Mouse (Mus musculus): ENCODE data around the gene Duox2.
"Not testable (repeated sequence)": the region's sequence is repeated elsewhere in the genome, so short reads cannot be mapped to it uniquely, and the experiment has no call there.

Gene Duox2

DNA sequence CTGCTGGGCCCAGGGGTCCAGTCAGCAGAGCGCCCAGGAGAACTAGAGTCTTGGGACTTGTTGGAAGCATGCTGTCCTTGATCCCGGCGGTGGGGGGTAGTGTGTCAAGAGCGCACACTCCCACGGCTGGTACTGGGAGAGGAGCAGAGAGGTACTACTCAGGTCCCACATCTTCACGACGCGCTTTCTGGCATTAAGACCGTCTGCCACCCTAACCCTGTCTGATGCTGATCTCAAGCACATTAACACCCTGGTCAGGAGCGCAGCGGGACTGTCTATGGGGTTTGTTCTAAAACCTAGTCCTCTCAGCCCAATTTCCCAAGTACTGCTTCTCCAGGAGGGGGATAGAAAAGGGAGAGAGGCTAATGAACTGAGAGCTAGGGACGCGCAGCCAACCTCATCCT lies at the start of gene Duox2:
Gene Duox2, minus strand, starts transcription at position 354 of the 404 bp plus-strand sequence.
- ATAC-seq (ENCODE audit: low TSS enrichment): no peak

DNA sequence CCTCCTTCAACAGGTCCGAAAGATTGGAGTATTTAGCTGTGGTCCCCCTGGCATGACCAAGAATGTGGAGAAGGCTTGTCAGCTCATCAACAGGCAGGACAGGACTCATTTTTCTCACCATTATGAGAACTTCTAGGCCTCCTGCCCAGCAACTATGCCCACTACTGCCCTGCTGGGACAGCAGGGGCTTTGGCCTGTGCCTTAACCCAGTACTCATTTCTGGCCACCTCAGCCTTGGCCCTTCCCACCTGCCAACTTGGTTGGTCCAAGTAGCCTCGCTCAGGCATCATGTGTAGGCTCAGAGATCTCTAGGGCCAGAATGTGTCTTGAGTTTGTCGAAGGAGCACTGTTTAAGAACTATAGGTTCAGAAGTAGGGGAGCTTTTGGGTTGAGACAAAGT lies 49.0 kb upstream of the Duox2 start:
- no peak for ATAC-seq (ENCODE audit: low TSS enrichment)

GRCm38 (mm10) chr2:122346164-122346563 lies 47.9 kb upstream of the Duox2 start:
- ATAC-seq (ENCODE audit: low TSS enrichment): not testable (repeated sequence)

DNA sequence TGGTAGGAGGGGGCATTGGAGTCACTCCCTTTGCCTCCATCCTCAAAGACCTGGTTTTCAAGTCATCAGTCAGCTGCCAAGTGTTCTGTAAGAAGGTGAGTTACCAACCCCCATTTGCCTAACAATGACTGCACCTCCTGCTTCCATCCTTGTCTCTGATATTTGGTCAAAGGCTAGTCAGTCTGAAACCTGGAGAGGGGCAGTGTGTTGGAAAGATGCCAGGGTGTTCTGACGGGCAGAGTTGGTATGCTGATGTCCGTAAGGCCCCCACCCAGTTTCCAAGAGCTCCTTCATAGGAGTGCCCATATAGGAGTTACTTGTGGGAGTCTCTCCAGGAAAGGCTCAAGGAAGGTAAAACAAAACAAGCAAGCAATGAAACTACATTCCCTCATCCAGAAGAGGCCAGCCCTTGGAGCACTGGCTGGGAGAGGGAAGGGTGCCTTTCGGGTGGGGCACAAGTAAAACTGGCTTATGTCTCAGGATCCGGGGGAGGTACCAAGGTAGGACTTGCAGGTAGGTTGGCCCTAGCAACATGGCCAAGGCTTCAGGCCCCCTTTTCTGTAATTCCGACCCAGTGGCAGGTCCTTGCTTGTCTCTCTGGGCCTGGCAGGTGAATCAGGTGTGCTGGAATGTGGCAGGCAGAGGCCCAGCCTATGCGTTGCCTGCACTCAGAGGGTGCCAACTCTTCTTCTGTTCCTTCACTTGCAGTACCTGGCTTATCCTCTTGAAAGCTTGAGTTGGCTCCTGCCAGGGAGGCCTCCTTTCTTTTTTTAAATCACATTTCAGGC lies 47.1 kb upstream of the Duox2 start:
- ATAC-seq (ENCODE audit: low TSS enrichment): 0 out of 2 replicates have a peak, but pooled peaks have one; percentile 8

DNA sequence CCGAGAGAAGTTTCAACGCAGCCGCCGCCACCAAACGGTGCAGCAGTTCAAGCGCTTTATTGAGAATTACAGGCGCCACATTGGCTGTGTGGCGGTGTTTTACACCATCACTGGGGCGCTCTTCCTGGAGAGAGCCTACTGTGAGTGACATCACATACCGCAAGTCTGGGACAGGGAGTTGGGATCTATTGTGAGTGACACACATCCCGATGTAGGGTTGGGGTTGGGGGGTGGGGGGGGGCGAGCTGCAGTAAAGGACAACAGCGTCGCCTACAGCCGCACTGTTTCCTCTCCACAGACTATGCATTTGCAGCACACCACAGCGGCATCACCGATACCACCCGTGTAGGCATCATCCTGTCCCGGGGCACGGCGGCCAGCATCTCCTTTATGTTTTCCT lies 39.0 kb upstream of the Duox2 start:
- ATAC-seq (ENCODE audit: low TSS enrichment): peak; percentile 62

- ATAC-seq (ENCODE audit: low TSS enrichment): no peak
Measured at GRCm38 (mm10) chr2:122334170-122334569, 35.9 kb upstream of the Duox2 start.

DNA sequence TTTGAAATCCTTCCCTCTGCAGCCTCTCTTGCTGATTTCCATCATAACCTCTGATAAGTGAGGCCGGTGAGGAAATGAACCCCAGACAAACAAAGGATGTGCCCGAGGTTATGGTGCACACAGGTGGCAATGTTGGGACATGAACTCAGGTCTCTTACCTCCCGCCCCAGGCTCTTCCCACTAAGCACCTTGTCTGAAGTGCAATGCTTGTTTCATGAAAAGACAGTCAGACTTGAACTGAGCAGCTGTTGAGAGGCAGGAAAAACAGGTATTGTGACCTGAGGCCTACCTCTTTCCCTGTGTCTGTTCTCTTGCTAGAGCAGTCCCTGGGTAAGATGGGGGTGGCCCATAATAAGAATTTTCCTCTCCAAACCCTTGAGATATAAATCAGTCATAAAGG lies 34.0 kb upstream of the Duox2 start:
- ATAC-seq (ENCODE audit: low TSS enrichment): no peak

GRCm38 (mm10) chr2:122330317-122330716 lies 32.1 kb upstream of the Duox2 start:
- ATAC-seq (ENCODE audit: low TSS enrichment): not testable (repeated sequence)

GRCm38 (mm10) chr2:122327986-122328385 lies 29.7 kb upstream of the Duox2 start:
- ATAC-seq (ENCODE audit: low TSS enrichment): no peak

DNA sequence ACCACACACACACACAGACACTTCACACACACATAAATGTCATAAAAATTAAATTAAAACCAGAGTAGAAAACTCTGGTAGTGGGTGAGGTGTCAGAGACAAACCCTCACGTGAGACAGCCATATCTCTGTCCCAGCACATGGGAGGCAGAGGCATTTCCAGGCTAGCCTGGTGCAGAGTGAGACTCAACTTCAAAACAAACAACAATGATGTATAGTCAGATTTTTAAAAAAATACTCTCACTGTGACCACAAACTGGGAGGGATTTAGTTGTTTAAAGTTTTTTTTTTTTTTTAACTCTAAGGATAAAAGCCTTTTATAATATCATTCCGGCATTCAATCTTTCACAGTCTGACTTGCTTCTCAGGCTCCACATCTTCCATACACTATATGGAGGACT lies 27.1 kb upstream of the Duox2 start:
- no peak for ATAC-seq (ENCODE audit: low TSS enrichment)

DNA sequence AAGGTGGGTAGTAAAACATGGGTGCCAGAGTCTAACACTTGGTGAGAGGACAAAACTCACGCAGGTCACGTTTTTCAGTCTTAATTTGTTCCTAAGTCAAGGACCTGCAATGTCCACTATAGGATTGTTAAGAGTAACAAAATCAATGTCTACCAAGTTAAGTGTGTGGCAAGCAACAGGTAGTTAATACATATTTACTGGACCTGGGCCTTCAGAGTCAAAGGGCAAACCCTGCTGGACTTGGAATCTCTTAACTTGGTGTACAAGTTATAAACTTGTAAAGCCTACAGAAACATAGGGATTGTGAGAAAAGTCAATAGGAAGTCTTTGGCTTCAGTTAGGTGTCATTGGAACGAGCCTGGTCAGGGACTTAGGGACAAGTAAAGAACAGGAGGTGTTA lies 26.3 kb upstream of the Duox2 start:
- ATAC-seq (ENCODE audit: low TSS enrichment): no peak

DNA sequence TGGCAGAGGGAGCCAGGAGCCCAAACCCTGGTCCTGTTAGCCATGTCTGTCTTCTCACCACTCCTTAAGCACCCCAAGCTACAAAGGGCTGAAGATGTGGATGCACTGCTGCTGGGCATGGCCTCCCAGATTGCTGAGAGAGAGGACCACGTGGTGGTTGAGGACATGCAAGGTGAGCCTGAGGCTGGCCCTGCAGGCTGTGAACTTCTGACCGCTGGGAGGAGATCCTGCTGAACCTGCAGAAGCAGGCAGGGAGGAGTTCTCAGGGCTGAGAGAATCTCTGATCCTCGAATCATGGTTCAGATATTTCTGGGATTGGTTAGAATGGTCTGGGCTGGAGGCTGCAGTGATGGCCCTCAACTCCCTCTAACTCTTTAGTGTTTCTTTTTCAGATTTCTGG lies 25.7 kb upstream of the Duox2 start:
- ATAC-seq (ENCODE audit: low TSS enrichment): no peak

DNA sequence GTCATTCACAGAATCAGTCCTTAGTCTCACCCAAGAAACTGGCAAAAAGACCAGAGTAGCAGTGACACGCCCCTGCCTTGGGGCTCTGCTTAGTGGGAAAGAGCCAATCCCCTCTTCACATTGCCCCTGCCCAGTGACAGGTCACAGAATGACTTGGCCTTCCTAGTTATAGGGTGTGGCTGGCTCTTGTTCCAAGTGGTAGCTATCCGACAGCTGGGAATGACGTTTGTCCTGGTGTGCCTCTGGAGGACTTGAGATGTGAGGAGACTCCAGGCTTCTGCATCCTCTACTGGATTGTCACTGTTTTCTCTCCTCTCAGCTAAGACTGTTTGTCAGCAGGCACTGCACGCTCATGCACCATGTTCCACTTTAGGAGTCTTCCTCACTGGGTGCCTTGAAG lies 19.1 kb upstream of the Duox2 start:
- no peak for ATAC-seq (ENCODE audit: low TSS enrichment)

DNA sequence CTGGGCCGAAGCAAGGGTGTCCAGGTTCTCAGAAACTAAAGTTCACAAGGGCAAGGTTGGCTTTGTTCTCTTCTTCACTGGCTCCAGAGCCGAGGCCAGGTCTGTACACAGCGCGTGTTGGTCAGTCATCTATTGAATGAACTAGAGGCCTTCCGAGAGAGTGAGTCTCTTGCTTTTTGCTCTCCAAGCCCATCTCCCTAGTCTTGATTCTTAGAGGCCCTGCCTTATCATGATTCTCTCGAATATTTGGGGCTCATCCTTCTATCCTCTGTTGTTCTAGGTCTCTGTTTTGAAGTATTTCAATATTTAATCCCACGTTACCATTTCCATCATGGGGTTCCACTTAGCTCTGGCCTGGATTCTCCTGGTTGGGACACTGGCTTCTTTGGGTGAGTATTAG lies 17.1 kb upstream of the Duox2 start, which contains the start of gene Duox1:
Gene Duox1, plus strand, starts transcription at position 301 of the 400 bp plus-strand sequence.
- ATAC-seq (ENCODE audit: low TSS enrichment): no peak

DNA sequence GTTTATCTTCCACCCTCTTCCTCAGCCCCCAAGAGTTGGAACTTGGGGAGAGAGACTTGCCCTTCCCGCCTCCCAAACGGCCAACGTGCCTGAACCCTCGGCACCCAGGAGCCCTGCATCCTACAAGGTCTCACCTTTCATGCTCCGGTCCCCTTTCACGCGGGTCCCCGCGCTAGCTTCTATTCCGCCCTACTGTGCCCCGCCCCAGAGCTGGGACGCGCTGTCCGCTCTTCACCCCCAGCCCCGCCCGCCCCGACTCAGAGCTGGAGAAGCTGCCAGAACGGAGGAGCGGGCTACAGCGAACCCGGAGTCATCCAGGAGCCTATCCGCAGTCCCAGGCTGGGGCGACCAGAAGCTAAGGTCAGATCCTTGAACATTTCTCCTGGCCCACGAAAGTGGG lies 15.3 kb upstream of the Duox2 start, which contains the start of gene Duoxa1:
Gene Duoxa1, minus strand, starts transcription at position 195 of the 400 bp plus-strand sequence.
- no peak for ATAC-seq (ENCODE audit: low TSS enrichment)

GRCm38 (mm10) chr2:122312722-122313417 lies 14.6 kb upstream of the Duox2 start:
- peak; percentile 41; the same call in 1 of the 2 replicates for ATAC-seq (ENCODE audit: low TSS enrichment)

GRCm38 (mm10) chr2:122311561-122311960 lies 13.3 kb upstream of the Duox2 start:
- no peak for ATAC-seq (ENCODE audit: low TSS enrichment)

DNA sequence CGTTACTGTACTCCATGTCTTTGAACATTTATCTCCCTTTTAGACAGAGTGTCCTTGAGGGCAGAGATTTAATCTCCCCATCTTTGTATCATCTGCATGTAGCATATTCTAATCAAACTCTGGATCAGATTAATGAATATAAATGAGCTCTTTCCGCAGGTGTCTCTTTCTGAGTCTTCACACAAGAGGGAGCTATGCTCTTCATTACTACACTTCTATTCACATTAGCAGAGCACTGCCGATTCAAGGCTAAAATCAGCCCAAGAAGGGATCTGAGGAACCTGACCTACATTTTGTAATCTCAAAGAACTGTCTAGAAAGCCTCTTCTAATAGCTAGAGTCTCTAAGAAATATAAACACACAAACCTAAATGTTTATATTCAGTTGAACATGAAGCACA lies 11.4 kb upstream of the Duox2 start:
- no peak for ATAC-seq (ENCODE audit: low TSS enrichment)

GRCm38 (mm10) chr2:122306184-122306583 lies 7.9 kb upstream of the Duox2 start:
- ATAC-seq (ENCODE audit: low TSS enrichment): no peak

- no peak for ATAC-seq (ENCODE audit: low TSS enrichment)
Measured at GRCm38 (mm10) chr2:122305097-122305892, 7.0 kb upstream of the Duox2 start.

DNA sequence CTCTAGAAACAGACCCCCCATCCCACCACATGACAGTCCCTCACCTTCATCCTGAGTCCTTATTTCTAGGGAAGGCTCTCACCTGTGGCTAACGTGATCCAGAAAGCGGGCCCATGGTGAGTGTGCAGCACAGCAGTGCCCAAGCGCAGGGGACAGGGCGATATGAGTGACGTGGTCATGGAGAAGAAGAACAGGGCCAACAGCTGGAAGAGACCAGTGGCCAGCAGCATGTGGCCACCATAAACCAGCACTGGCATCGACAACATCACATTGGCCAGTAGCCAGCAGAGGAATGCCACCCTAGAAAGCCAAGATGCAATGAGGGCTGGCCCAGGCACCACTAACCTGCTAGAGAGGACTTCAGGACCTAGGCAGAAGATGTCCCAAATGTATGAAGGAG lies 6.3 kb upstream of the Duox2 start:
- ATAC-seq (ENCODE audit: low TSS enrichment): no peak

DNA sequence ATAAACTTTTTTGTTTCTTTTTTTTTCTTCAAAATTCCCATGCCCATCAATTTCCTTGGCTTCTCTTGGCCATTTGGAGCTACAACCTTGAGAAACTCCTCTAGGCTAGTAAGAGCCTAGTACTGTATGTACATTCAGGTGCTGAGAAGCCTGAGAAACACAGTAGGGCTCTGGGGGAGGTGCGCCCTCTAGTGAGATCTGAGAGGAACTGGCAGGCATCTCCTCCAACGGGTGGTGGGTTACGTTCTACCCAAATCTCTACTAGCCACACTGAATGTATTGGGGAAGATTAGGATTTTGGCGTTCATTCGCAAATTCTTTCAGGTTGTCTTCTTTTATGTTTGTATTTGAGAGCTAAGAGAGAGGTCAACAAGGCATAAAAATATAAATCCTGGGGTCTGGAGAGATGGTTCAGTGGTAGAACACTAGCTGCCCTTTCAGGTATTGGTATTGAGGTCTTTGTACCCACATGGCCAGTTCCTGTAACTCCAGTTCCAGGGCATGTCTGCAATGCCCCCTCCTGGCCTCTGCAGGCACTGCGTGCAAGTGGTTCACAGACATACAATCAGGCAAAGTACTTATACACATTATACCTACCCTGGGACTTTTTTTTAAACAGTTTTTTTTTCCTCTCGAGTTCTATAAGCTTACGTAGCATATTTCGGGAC lies 4.5 kb upstream of the Duox2 start:
- ATAC-seq (ENCODE audit: low TSS enrichment): peak; percentile 86

Measured in frontal cortex, adult (tissue).